Mouse (Mus musculus): ENCODE data around the gene Ccdc88b.
"Not testable (repeated sequence)": the region's sequence is repeated elsewhere in the genome, so short reads cannot be mapped to it uniquely, and the experiment has no call there.

Gene Ccdc88b

GRCm38 (mm10) chr19:6858031-6858430, at the start of gene Ccdc88b:
Gene Ccdc88b, minus strand, starts transcription at chr19:6858211.
- DNase-seq (ENCODE audit: low spot score) = no peak

- DNase-seq (ENCODE audit: low spot score) = no peak
These were observed 49.1 kb upstream of the Ccdc88b start for GRCm38 (mm10) chr19:6907094-6907493.

GRCm38 (mm10) chr19:6906199-6906598, 48.2 kb upstream of the Ccdc88b start:
- no peak for DNase-seq (ENCODE audit: low spot score)

- DNase-seq (ENCODE audit: low spot score) = no peak
These were observed 47.6 kb upstream of the Ccdc88b start for GRCm38 (mm10) chr19:6905498-6906159.

GRCm38 (mm10) chr19:6904846-6905245, 46.8 kb upstream of the Ccdc88b start:
- DNase-seq (ENCODE audit: low spot score) = no peak

- no peak for DNase-seq (ENCODE audit: low spot score)
These were observed 45.0 kb upstream of the Ccdc88b start for GRCm38 (mm10) chr19:6903031-6903430.

- DNase-seq (ENCODE audit: low spot score) = no peak
These were observed 41.6 kb upstream of the Ccdc88b start for GRCm38 (mm10) chr19:6899641-6900040.

- DNase-seq (ENCODE audit: low spot score) = not testable (repeated sequence)
These were observed 37.7 kb upstream of the Ccdc88b start for GRCm38 (mm10) chr19:6895608-6896305.

GRCm38 (mm10) chr19:6893731-6894451, 35.9 kb upstream of the Ccdc88b start:
- no peak for DNase-seq (ENCODE audit: low spot score)

- no peak for DNase-seq (ENCODE audit: low spot score)
These were observed 34.5 kb upstream of the Ccdc88b start for GRCm38 (mm10) chr19:6892512-6892911.

- no peak for DNase-seq (ENCODE audit: low spot score)
These were observed 20.0 kb upstream of the Ccdc88b start for GRCm38 (mm10) chr19:6877965-6878364.

GRCm38 (mm10) chr19:6876799-6877198, 18.8 kb upstream of the Ccdc88b start:
- DNase-seq (ENCODE audit: low spot score) = no peak

GRCm38 (mm10) chr19:6875834-6876233, 17.8 kb upstream of the Ccdc88b start:
- no peak for DNase-seq (ENCODE audit: low spot score)

- DNase-seq (ENCODE audit: low spot score) = no peak
These were observed 16.2 kb upstream of the Ccdc88b start for GRCm38 (mm10) chr19:6874257-6874656.

- no peak for DNase-seq (ENCODE audit: low spot score)
These were observed 14.7 kb upstream of the Ccdc88b start for GRCm38 (mm10) chr19:6872701-6873100.

- DNase-seq (ENCODE audit: low spot score) = no peak
These were observed 13.7 kb upstream of the Ccdc88b start for GRCm38 (mm10) chr19:6871574-6872271.

- DNase-seq (ENCODE audit: low spot score) = no peak
These were observed 11.3 kb upstream of the Ccdc88b start for GRCm38 (mm10) chr19:6869355-6869754.

- DNase-seq (ENCODE audit: low spot score) = no peak
These were observed 3.4 kb upstream of the Ccdc88b start for GRCm38 (mm10) chr19:6861451-6861850.

GRCm38 (mm10) chr19:6860706-6861105, 2.7 kb upstream of the Ccdc88b start:
- no peak for DNase-seq (ENCODE audit: low spot score)

GRCm38 (mm10) chr19:6859971-6860370, 2.0 kb upstream of the Ccdc88b start:
- no peak for DNase-seq (ENCODE audit: low spot score)

- DNase-seq (ENCODE audit: low spot score) = no peak
These were observed 1.1 kb upstream of the Ccdc88b start for GRCm38 (mm10) chr19:6859032-6859651.
